Mouse (Mus musculus) forebrain, embryonic 10.5 days (tissue): Measurements from ENCODE around the gene Ssh3. TPM values are rescaled to one million over a fixed set of nuclear protein-coding genes. Genes with fewer than 3 reads are reported as not detected.

Experiments used
- DNase-seq: peaks from one replicate; pipeline ENCODE4 v3.0.0-alpha.2; 2017; ENCODE audit warnings: low spot score; ENCODE audit errors: extremely low spot score
- H3K27ac ChIP-seq: fragments of 300-500 bp; sonication (generic); 2 replicates; pipeline ENCODE4 v1.5.1; 2016; ENCODE audit warnings: mild to moderate bottlenecking
- H3K27me3 ChIP-seq: fragments of 300-500 bp; sonication (generic); 2 replicates; pipeline ENCODE4 v1.6.1; 2016; ENCODE audit warnings: mild to moderate bottlenecking; ENCODE audit not compliant: poor library complexity, severe bottlenecking
- H3K36me3 ChIP-seq: fragments of 300-500 bp; sonication (generic); replicated peaks from 2 replicates; pipeline ENCODE4 v1.6.1; 2016; ENCODE audit warnings: mild to moderate bottlenecking, moderate library complexity
- H3K4me1 ChIP-seq: fragments of 300-500 bp; sonication (generic); 2 replicates; pipeline ENCODE4 v1.6.1; 2016
- H3K4me3 ChIP-seq: fragments of 300-500 bp; sonication (generic); 2 replicates; pipeline ENCODE4 v1.5.1; 2016; ENCODE audit warnings: mild to moderate bottlenecking, moderate library complexity
- H3K9me3 ChIP-seq: fragments of 300-500 bp; sonication (generic); 2 replicates; pipeline ENCODE4 v1.6.1; 2016; ENCODE audit warnings: mild to moderate bottlenecking, moderate library complexity
- WGBS: fragments of 180-500 bp; shearing (Covaris S2); methylation state at CpG from one replicate; pipeline ENCODE4 v1.1.7; 2016; 5-methylcytosine and 5-hydroxymethylcytosine counted together
- microRNA-seq: library from miRNA; unstranded; fragments of <30 nt; microRNA quantifications from one replicate; pipeline ENCODE4, GENCODE M21; 2017
- polyA plus RNA-seq: library from polyadenylated mRNA; unstranded; fragments of >200 nt; fragmentation: Nextera tagmentation; extraction: Ambion mirVana; gene quantifications from 2 replicates; pipeline ENCODE4 v1.2.1, GENCODE M21; 2016

The Ssh3 gene
- polyA plus RNA-seq, 1 experiment from 2014 or later = 3.6 TPM

DNA sequence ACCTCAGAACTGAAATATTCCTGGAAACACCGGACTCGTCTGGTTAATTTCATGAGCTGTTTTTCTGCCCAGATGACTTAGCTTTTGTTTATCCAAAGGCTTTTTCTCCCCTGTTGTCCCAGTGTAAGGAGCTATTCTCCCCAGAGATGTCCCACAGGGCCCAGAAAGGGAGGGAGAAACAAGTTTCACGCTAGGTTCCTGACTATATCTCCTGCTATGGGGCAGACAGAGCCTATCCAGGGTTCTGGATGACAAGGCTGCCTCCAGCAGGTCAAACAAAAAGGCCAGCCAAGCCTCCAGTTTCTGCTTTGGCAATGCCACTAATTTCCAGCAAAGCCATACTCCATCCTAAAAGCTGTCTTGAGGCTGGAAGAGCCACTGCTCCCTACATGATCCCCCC, 51.1 kb downstream of the Ssh3 start:
- Histone ChIP-seq H3K9me3 (no peaks in the 10 kb centered on the region), H3K4me1 (peaks cover 68% of the 10 kb centered on the region), H3K4me3 (no peak overlapping the region), H3K27me3 (peaks cover 89% of the 10 kb centered on the region), H3K27ac (no peak overlapping the region), H3K36me3 (no peaks in the 10 kb centered on the region)
- DNase-seq = no peak
- WGBS = 46% methylated on average over 3 of the region's 3 CpGs

- DNase-seq = no peak
- Histone ChIP-seq H3K4me1 (peaks cover 73% of the 10 kb centered on the region), H3K36me3 (no peaks in the 10 kb centered on the region), H3K27ac (no peak overlapping the region), H3K9me3 (no peaks in the 10 kb centered on the region), H3K27me3 (peaks cover 92% of the 10 kb centered on the region), H3K4me3 (no peak overlapping the region)
- 13% methylated on average over 5 of the region's 5 CpGs for WGBS
Observed at GRCm38 (mm10) chr19:4217140-4217539, 51.8 kb downstream of the Ssh3 start.

DNA sequence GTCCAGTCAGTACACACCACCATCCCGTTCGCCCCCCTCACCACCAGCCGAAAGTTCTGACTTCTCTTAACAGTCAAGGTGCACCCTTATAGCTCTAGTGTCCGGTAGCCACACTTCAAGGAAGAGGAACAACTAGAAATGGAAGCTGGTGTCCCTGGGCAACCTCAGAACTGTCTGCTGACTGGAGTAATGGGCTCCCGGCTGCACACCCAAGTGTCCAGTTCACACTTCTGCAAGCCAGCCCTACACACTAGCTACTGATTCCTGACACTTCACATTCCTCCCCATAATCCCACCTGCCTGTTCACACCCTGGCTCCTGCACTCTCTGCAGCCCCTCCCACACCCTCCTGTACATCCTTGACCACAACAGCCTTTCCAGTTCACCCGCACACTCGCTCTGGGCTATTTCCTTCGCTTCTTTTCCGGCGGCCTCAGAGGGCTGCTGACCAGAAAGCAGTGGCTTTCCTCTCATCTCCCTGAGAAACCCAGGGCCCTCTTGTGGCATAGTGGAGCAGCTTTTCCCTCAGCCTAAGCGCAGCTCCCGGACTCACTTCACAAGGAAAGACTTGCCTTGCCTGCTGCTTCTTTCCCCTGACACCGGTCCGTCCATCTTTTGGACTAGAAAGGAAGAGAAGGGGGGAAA, 52.8 kb downstream of the Ssh3 start:
- Histone ChIP-seq H3K4me1 (peaks cover 80% of the 10 kb centered on the region), H3K4me3 (peak overlapping the region; percentile 74), H3K36me3 (no peaks in the 10 kb centered on the region), H3K27me3 (peaks cover 92% of the 10 kb centered on the region), H3K9me3 (no peaks in the 10 kb centered on the region), H3K27ac (peak overlapping the region; percentile 56; the same call in 1 of the 2 replicates)
- 25% methylated on average over 14 of the region's 14 CpGs for WGBS
- DNase-seq = peak; percentile 59

DNA sequence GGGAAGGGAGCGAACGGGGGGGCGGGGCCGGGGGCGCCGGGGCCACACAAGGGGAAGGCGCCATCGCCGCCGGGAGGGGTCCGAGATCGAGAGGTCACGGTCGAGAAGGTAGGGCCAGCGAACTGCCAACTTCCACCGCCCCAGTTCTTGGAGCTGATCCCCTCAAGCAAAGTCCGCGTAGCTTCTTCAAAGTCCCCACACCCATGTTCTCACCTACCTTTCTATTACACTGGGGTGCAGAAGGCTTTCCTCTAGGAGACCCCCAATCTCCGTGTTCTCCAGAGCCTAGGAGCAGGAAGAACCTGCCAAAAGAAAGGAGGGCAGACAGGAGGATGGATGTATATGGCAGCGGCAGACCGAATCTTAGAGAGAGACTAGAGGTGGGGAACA, 53.5 kb downstream of the Ssh3 start:
- Histone ChIP-seq H3K27ac (peak overlapping the region; percentile 87), H3K4me3 (peak overlapping the region; percentile 74), H3K4me1 (peaks cover 74% of the 10 kb centered on the region), H3K27me3 (peaks cover 93% of the 10 kb centered on the region), H3K9me3 (no peaks in the 10 kb centered on the region), H3K36me3 (no peaks in the 10 kb centered on the region)
- 4% methylated on average over 21 of the region's 21 CpGs for WGBS
- no peak for DNase-seq

GRCm38 (mm10) chr19:4214771-4215450, 54.1 kb downstream of the Ssh3 start:
- Histone ChIP-seq H3K36me3 (no peaks in the 10 kb centered on the region), H3K4me3 (peak overlapping the region; percentile 74), H3K9me3 (no peaks in the 10 kb centered on the region), H3K27ac (peak overlapping the region; percentile 87), H3K4me1 (peaks cover 71% of the 10 kb centered on the region), H3K27me3 (peaks cover 92% of the 10 kb centered on the region)
- peak; percentile 53 for DNase-seq
- WGBS = under 1% methylated on average over 63 of the region's 81 CpGs

- H3K4me1 ChIP-seq = peaks cover 71% of the 10 kb centered on the region
- H3K36me3 ChIP-seq = no peaks in the 10 kb centered on the region
- H3K27me3 ChIP-seq = peaks cover 88% of the 10 kb centered on the region
- peak; percentile 42 for DNase-seq
- H3K27ac ChIP-seq = peak within 1 kb of the TSS; percentile 87
- no peaks in the 10 kb centered on the region for H3K9me3 ChIP-seq
- H3K4me3 ChIP-seq = peak within 1 kb of the TSS; percentile 74
- under 1% methylated on average over 47 of the region's 49 CpGs for WGBS
Observed at GRCm38 (mm10) chr19:4214071-4214770, 54.8 kb downstream of the Ssh3 start, which contains the start of the genes Clcf1 and AC109138.7. Gene Clcf1 (plus strand): TSS chr19:4214238. Gene AC109138.7 (plus strand): TSS chr19:4214357.

DNA sequence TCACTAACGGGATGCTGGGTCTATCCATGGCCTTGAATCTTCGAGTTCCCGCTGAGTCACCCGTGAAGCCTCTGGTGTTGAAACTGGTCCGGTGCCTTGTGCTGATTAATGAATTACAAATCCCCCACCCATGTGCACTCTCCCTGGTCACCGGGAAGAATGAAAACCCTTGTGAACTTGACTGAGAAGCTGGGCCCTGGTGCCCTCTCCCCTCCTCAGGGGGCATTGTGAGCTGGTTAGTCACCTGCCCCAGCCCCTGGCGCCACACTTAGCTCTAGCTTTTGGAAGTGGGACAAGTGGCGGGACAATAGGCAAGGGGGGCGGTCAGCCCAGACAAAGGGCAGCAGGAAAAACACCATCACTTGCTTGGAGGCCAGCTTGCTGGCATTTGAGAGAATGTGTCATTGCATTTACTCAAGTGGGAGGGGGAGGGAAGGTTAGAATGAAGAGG, 55.4 kb downstream of the Ssh3 start:
- no peaks in the 10 kb centered on the region for H3K36me3 ChIP-seq
- no peaks in the 10 kb centered on the region for H3K9me3 ChIP-seq
- WGBS = 5% methylated on average over 9 of the region's 9 CpGs
- peak overlapping the region; percentile 87 for H3K27ac ChIP-seq
- H3K4me3 ChIP-seq = peak overlapping the region; percentile 74
- no peak for DNase-seq
- H3K4me1 ChIP-seq = peaks cover 71% of the 10 kb centered on the region
- H3K27me3 ChIP-seq = peaks cover 90% of the 10 kb centered on the region

DNA sequence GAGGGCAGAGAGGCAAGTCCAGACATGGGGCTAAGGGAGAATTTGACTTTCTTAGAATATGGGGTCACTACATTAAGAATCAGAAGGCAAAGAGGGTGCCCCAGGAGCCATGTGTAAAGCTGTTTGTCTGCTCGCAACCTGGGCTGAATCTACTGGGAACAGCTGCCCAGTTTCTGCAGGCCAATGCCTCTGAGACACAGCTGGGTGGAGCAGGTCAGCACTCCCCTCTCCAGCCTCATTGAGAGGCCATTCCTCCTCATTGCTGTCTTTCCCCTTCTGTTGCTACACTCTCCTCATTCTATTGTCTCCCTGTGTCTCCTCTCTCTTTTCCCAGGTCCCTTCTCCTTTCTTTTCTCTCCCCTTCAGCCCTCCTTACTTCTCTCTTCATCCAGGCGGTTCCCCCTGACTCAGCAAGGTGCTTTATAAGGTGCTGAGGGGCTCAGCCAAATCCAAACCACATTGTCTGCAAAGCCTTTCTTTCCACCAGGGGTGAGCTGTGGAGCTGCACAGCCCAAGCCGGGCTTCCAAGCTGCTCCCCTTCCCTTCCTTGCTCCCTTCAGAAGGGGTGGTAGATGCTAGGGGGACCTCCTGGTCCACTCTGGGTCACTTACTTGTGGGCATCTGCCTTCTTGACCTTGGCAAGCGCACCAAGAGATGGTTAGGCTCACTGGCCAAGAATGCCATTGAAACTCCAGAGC, 56.9 kb downstream of the Ssh3 start:
- H3K27ac ChIP-seq = peak overlapping the region; percentile 25
- peaks cover 84% of the 10 kb centered on the region for H3K27me3 ChIP-seq
- no peaks in the 10 kb centered on the region for H3K36me3 ChIP-seq
- WGBS = 17% methylated on average over 4 of the region's 4 CpGs
- no peaks in the 10 kb centered on the region for H3K9me3 ChIP-seq
- peaks cover 58% of the 10 kb centered on the region for H3K4me1 ChIP-seq
- no peak overlapping the region for H3K4me3 ChIP-seq
- no peak for DNase-seq

Small RNA genes within 50 kb of the gene (microRNA-seq; reads per million reads assigned to microRNA genes)
- gene Gm26115 = not detected
- gene Mir6985 = not detected

Other genes with a start within 250 kb of the Ssh3 start
- gene Gstp1, start 231.2 kb downstream of the Ssh3 start, polyA plus RNA-seq = 412 and 423 TPM in 2 replicates
- 0.27 and 0.46 TPM in 2 replicates for gene Gstp2, start 223.2 kb downstream of the Ssh3 start, polyA plus RNA-seq
- gene Gstp3, start 209.6 kb downstream of the Ssh3 start, polyA plus RNA-seq = not detected in 2 replicates
- gene Cabp2, start 187.6 kb downstream of the Ssh3 start, polyA plus RNA-seq = not detected in 2 replicates
- 85.8 and 86.6 TPM in 2 replicates for gene Cdk2ap2, start 172.0 kb downstream of the Ssh3 start, polyA plus RNA-seq
- gene Pitpnm1, start 169.2 kb downstream of the Ssh3 start, polyA plus RNA-seq = 12.1 and 15.8 TPM in 2 replicates
- gene Aip, start 143.3 kb downstream of the Ssh3 start, polyA plus RNA-seq = 55.2 and 56.5 TPM in 2 replicates
- not detected in 2 replicates for gene Gpr152, start 129.4 kb downstream of the Ssh3 start, polyA plus RNA-seq
- gene Cabp4, start 125.1 kb downstream of the Ssh3 start, polyA plus RNA-seq = not detected in 2 replicates
- 128 and 130 TPM in 2 replicates for gene Coro1b, start 120.6 kb downstream of the Ssh3 start, polyA plus RNA-seq
- 0.71 TPM in 1 of 2 replicates, not detected in the other for gene Ptprcap, start 115.6 kb downstream of the Ssh3 start, polyA plus RNA-seq
- 59.7 TPM in 2 replicates for gene Rps6kb2, start 105.8 kb downstream of the Ssh3 start, polyA plus RNA-seq
- gene Carns1, start 93.7 kb downstream of the Ssh3 start, polyA plus RNA-seq = 2.5 TPM in 2 replicates
- gene Tbc1d10c, start 77.9 kb downstream of the Ssh3 start, polyA plus RNA-seq = 0.43 and 0.47 TPM in 2 replicates
- 998 and 1,002 TPM in 2 replicates for gene Ppp1ca, start 77.1 kb downstream of the Ssh3 start, polyA plus RNA-seq
- gene Rad9a, start 67.5 kb downstream of the Ssh3 start, polyA plus RNA-seq = 57.4 and 67.1 TPM in 2 replicates
- 0.86 and 1.1 TPM in 2 replicates for gene Clcf1, start 54.9 kb downstream of the Ssh3 start, polyA plus RNA-seq
- gene AC109138.7, start 54.8 kb downstream of the Ssh3 start, polyA plus RNA-seq = not detected in 2 replicates
- gene Pold4, start 37.3 kb downstream of the Ssh3 start, polyA plus RNA-seq = 10.4 and 10.6 TPM in 2 replicates
- 7.9 and 9.2 TPM in 2 replicates for gene Ankrd13d, start 14.0 kb upstream of the Ssh3 start, polyA plus RNA-seq
- gene Grk2, start 37.0 kb upstream of the Ssh3 start, polyA plus RNA-seq = 13.6 and 15.0 TPM in 2 replicates
- 55.2 and 57.2 TPM in 2 replicates for gene Kdm2a, start 129.1 kb upstream of the Ssh3 start, polyA plus RNA-seq
- 20.8 and 23.2 TPM in 2 replicates for gene Rhod, start 170.3 kb upstream of the Ssh3 start, polyA plus RNA-seq
- gene Syt12, start 208.3 kb upstream of the Ssh3 start, polyA plus RNA-seq = 2.5 and 3.0 TPM in 2 replicates
- gene 2010003K11Rik, start 229.4 kb upstream of the Ssh3 start, polyA plus RNA-seq = not detected in 2 replicates
- gene Pcx, start 241.3 kb upstream of the Ssh3 start, polyA plus RNA-seq = 17.0 and 18.5 TPM in 2 replicates